Mouse (Mus musculus): ENCODE data around the gene Krtap17-1. TPM values are rescaled to one million over a fixed set of nuclear protein-coding genes. Genes with fewer than 3 reads are reported as not detected.

Krtap17-1 gene
- 0.75 and 0.87 TPM in 2 replicates for polyA plus RNA-seq (2014; fragmentation: Nextera tagmentation; extraction: Ambion mirVana)

- no peak within 1 kb of the TSS for H3K27ac ChIP-seq (ENCODE audit: low read depth)
- no peaks in the 10 kb centered on the region for H3K9me3 ChIP-seq (ENCODE audit: low read depth, low read length)
- no peak for ATAC-seq (ENCODE audit: insufficient read depth)
- DNase-seq, result no peak
- H3K9ac ChIP-seq, result no peak within 1 kb of the TSS
- WGBS, result 13% methylated on average over 26 of the region's 26 CpGs
- H3K36me3 ChIP-seq (ENCODE audit: insufficient read depth), result no peaks in the 10 kb centered on the region
- peaks cover 8% of the 10 kb centered on the region; the same call in 1 of the 2 replicates for H3K27me3 ChIP-seq (ENCODE audit: insufficient read depth, low read length)
- no peaks in the 10 kb centered on the region for H3K4me1 ChIP-seq (ENCODE audit: insufficient read depth)
- H3K4me2 ChIP-seq, result peak within 1 kb of the TSS; percentile 40
- no peak for TF ChIP-seq CTCF (IDR thresholded peaks at IDR 0.05; ENCODE audit: low read depth)
- no peak within 1 kb of the TSS for H3K4me3 ChIP-seq (ENCODE audit: low read depth, low read length)
Observed at GRCm38 (mm10) chr11:99993620-99994383, at the start of gene Krtap17-1. TSS of gene Krtap17-1 (minus strand) at chr11:99993994.

- TF ChIP-seq CTCF (IDR thresholded peaks at IDR 0.05; ENCODE audit: low read depth), result no peak
- Histone ChIP-seq H3K27me3 (ENCODE audit: insufficient read depth, low read length) (no peaks in the 10 kb centered on the region), H3K27ac (ENCODE audit: low read depth) (no peak within 1 kb of the TSS), H3K4me2 (no peak within 1 kb of the TSS), H3K36me3 (ENCODE audit: insufficient read depth) (no peaks in the 10 kb centered on the region), H3K9me3 (ENCODE audit: low read depth, low read length) (no peaks in the 10 kb centered on the region), H3K9ac (no peak within 1 kb of the TSS), H3K4me1 (ENCODE audit: insufficient read depth) (no peaks in the 10 kb centered on the region), H3K4me3 (ENCODE audit: low read depth, low read length) (no peak within 1 kb of the TSS)
- ATAC-seq (ENCODE audit: insufficient read depth) (no peak), DNase-seq (no peak)
- WGBS, result 90% methylated on average over 6 of the region's 6 CpGs
Observed at GRCm38 (mm10) chr11:100041454-100041853, 47.7 kb upstream of the Krtap17-1 start, which contains the start of gene Krt34. TSS of gene Krt34 (minus strand) at chr11:100041554.

- no peak for TF ChIP-seq CTCF (IDR thresholded peaks at IDR 0.05; ENCODE audit: low read depth)
- H3K36me3 ChIP-seq (ENCODE audit: insufficient read depth), result no peaks in the 10 kb centered on the region
- DNase-seq, result no peak
- no peak for ATAC-seq (ENCODE audit: insufficient read depth)
- H3K4me2 ChIP-seq, result no peak within 1 kb of the TSS
- H3K9me3 ChIP-seq (ENCODE audit: low read depth, low read length), result no peaks in the 10 kb centered on the region
- H3K4me1 ChIP-seq (ENCODE audit: insufficient read depth), result no peaks in the 10 kb centered on the region
- H3K4me3 ChIP-seq (ENCODE audit: low read depth, low read length), result no peak within 1 kb of the TSS
- WGBS, result 83% methylated on average over 6 of the region's 6 CpGs
- no peak within 1 kb of the TSS for H3K9ac ChIP-seq
- no peaks in the 10 kb centered on the region for H3K27me3 ChIP-seq (ENCODE audit: insufficient read depth, low read length)
- H3K27ac ChIP-seq (ENCODE audit: low read depth), result no peak within 1 kb of the TSS
Observed at GRCm38 (mm10) chr11:100029768-100030167, 36.0 kb upstream of the Krtap17-1 start, which contains the start of gene Krt33b. TSS of gene Krt33b (minus strand) at chr11:100029868.

- H3K4me3 ChIP-seq (ENCODE audit: low read depth, low read length), result no peak overlapping the region
- H3K27ac ChIP-seq (ENCODE audit: low read depth), result no peak overlapping the region
- WGBS, result 62% methylated on average over 5 of the region's 5 CpGs
- H3K9ac ChIP-seq, result no peak overlapping the region
- H3K4me2 ChIP-seq, result no peak overlapping the region
- ATAC-seq (ENCODE audit: insufficient read depth), result no peak
- H3K36me3 ChIP-seq (ENCODE audit: insufficient read depth), result no peaks in the 10 kb centered on the region
- no peaks in the 10 kb centered on the region for H3K4me1 ChIP-seq (ENCODE audit: insufficient read depth)
- TF ChIP-seq CTCF (IDR thresholded peaks at IDR 0.05; ENCODE audit: low read depth), result no peak
- no peaks in the 10 kb centered on the region for H3K9me3 ChIP-seq (ENCODE audit: low read depth, low read length)
- no peaks in the 10 kb centered on the region for H3K27me3 ChIP-seq (ENCODE audit: insufficient read depth, low read length)
- no peak for DNase-seq
Observed at GRCm38 (mm10) chr11:100021438-100021837, 27.6 kb upstream of the Krtap17-1 start.

GRCm38 (mm10) chr11:100019466-100019865, 25.7 kb upstream of the Krtap17-1 start:
- no peak for TF ChIP-seq CTCF (IDR thresholded peaks at IDR 0.05; ENCODE audit: low read depth)
- Histone ChIP-seq H3K4me2 (no peak overlapping the region), H3K27me3 (ENCODE audit: insufficient read depth, low read length) (no peaks in the 10 kb centered on the region), H3K27ac (ENCODE audit: low read depth) (no peak overlapping the region), H3K4me1 (ENCODE audit: insufficient read depth) (no peaks in the 10 kb centered on the region), H3K36me3 (ENCODE audit: insufficient read depth) (no peaks in the 10 kb centered on the region), H3K9ac (no peak overlapping the region), H3K4me3 (ENCODE audit: low read depth, low read length) (no peak overlapping the region), H3K9me3 (ENCODE audit: low read depth, low read length) (no peaks in the 10 kb centered on the region)
- ATAC-seq (ENCODE audit: insufficient read depth) (no peak), DNase-seq (no peak)
- 76% methylated on average over 1 of the region's 1 CpGs for WGBS

GRCm38 (mm10) chr11:100016112-100016511, 22.3 kb upstream of the Krtap17-1 start, which contains the start of gene Krt33a:
TSS of gene Krt33a (minus strand) at chr11:100016212.
- H3K27ac ChIP-seq (ENCODE audit: low read depth), result no peak within 1 kb of the TSS
- ATAC-seq (ENCODE audit: insufficient read depth), result no peak
- no peak for TF ChIP-seq CTCF (IDR thresholded peaks at IDR 0.05; ENCODE audit: low read depth)
- no peak for DNase-seq
- no peak within 1 kb of the TSS for H3K4me2 ChIP-seq
- H3K4me1 ChIP-seq (ENCODE audit: insufficient read depth), result no peaks in the 10 kb centered on the region
- H3K36me3 ChIP-seq (ENCODE audit: insufficient read depth), result no peaks in the 10 kb centered on the region
- WGBS, result 71% methylated on average over 4 of the region's 4 CpGs
- no peaks in the 10 kb centered on the region for H3K9me3 ChIP-seq (ENCODE audit: low read depth, low read length)
- no peak within 1 kb of the TSS for H3K4me3 ChIP-seq (ENCODE audit: low read depth, low read length)
- no peak within 1 kb of the TSS for H3K9ac ChIP-seq
- H3K27me3 ChIP-seq (ENCODE audit: insufficient read depth, low read length), result no peaks in the 10 kb centered on the region

GRCm38 (mm10) chr11:100013691-100014171, 19.9 kb upstream of the Krtap17-1 start:
- TF ChIP-seq CTCF (IDR thresholded peaks at IDR 0.05; ENCODE audit: low read depth), result no peak
- Histone ChIP-seq H3K27ac (ENCODE audit: low read depth) (no peak overlapping the region), H3K36me3 (ENCODE audit: insufficient read depth) (no peaks in the 10 kb centered on the region), H3K4me1 (ENCODE audit: insufficient read depth) (no peaks in the 10 kb centered on the region), H3K4me2 (no peak overlapping the region), H3K27me3 (ENCODE audit: insufficient read depth, low read length) (no peaks in the 10 kb centered on the region), H3K4me3 (ENCODE audit: low read depth, low read length) (no peak overlapping the region), H3K9ac (no peak overlapping the region), H3K9me3 (ENCODE audit: low read depth, low read length) (no peaks in the 10 kb centered on the region)
- DNase-seq (peak; percentile 70), ATAC-seq (ENCODE audit: insufficient read depth) (no peak)
- WGBS, result 43% methylated on average over 4 of the region's 4 CpGs

Measured in lung, embryonic 14.5 days (tissue).